Mouse (Mus musculus) fibroblast of lung, adult 2 months (primary cell): ENCODE results near the gene Sh2d1a.

Experiments used
- DNase-seq: peaks from one replicate; pipeline ENCODE4 v3.0.0-alpha.2; 2011; ENCODE audit warnings: low read depth

Sh2d1a gene

DNA sequence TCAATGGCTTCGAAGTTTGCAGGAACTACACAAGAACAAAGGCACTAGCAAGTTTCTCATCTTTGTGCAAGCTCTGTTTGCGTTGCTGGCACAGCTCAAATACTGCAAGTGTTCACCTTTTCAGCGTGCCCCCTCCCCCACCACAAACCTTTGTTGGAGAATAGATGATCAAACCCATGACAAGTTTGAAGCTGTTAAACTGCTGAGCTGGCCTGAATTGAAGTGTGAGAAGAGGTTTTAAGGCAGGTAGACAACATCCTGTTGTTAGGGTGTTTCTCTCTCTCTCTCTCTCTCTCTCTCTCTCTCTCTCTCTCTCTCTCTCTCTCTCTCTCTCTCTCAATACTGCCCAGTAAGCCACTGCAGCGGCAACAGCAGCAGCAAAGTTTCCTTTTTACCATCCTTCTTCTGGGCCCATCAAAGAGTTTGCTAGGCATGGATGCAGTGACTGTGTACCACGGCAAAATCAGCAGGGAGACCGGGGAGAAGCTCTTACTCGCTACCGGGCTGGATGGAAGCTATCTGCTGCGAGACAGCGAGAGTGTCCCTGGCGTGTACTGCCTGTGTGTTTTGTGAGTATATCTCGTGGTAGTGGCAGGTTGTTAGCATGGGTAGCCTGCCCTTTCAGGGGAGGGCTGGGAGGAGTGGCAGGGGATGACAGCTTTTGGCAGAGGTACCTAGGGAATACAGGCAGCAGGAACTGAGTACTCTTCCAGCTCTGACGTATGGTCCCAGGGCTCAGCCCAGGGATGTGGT lies at the start of gene Sh2d1a:
Sh2d1a (plus strand) TSS at position 163 of the 753 bp plus-strand sequence.
- no peak for DNase-seq

DNA sequence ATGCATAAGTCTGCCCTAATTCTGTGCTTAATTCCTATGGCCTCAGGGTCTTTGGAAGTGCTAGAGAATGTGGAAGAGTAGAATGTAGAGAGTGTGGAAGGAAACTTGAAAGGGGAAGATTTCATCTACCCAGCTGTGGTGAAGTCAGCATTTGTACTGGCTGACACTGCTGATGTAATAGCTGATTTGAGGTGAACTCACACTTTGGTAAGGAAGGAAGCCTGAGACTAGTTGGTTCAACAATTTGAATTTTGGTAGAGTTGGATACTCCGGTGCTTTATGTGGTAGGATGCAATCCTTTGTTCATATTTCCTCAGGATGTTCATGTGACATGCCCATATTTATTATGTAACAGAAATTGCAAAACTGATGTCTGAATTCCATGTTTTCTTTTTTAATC lies 49.3 kb upstream of the Sh2d1a start:
- DNase-seq: no peak

DNA sequence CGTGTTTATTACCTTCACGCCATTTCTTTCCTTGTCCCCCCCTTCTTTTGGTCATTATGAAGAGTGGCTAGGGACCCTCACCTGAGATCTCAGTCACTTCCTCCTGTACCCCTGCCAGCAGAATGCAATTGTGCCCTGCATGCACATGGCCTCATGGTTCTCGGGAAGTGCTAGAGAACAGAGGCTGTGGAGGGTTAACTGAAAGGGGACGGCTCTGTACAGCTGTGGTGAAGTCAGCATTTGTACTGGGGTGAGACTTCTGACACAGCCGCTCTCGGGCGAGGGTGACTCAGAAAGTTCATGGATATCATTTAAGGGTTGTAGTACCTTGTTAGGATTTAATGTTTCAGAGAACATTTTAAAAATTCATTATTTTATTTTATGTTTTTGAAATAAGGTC lies 47.7 kb upstream of the Sh2d1a start:
- no peak for DNase-seq

DNA sequence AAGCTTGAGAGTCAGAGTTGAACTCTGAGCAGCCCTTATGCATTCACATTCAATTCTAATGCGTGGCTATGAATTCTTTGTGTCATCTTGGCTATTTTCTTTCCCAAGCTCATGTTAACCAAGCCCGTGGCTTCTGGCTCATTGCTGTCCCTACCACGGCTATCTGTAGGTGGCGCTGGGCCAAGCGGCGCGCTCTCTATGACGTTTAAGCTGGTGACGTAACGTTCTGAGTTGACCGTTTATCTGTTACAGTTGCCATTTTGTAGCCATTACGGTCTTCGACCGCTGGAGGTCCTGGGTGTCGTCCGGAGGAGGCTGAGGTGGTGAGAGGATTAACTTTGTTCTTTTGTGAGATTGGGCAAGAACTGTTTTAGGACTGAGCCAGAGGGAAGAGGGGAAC lies 12.8 kb upstream of the Sh2d1a start, which contains the start of gene Tex13c2:
Tex13c2 (plus strand) TSS at position 246 of the 400 bp plus-strand sequence.
- DNase-seq: no peak

DNA sequence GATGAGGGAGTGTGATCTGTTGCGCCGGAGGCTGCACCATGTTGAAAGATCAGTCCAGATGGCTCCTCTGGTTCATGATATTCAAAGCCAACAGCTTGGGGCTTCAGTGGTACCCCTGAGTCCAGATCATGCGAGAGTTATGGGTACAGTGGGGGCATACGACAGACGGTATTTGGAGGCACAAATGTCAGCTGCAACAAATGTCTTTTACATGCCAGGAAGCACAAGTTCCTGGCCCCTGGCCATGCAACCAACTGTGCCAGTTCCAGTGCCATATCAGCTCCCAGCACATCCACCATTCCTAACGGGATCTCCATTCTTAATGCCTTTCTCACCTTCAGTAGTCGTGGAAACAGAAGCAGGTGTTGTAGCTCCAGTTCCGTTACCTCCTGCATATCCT lies 11.9 kb upstream of the Sh2d1a start:
- DNase-seq: no peak

DNA sequence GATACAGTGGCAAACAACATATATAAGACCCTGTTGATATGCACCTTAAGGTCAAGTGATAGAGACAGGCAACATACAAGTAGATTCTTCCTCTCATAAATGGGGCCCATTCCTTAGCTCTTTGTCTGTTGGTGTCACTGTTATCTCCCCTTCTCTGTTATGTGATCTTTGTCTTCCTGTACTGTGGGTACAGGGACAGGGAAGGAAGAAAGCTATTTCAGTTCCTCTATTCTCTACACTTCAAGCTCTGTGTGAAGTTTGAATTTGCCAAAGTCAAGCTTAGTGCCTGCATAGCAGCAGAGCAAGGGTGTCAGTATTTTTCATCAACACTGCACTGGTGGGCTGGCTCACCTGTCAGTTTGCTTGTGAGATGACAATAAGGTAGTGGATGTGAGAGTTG lies 1.7 kb upstream of the Sh2d1a start:
- no peak for DNase-seq

DNA sequence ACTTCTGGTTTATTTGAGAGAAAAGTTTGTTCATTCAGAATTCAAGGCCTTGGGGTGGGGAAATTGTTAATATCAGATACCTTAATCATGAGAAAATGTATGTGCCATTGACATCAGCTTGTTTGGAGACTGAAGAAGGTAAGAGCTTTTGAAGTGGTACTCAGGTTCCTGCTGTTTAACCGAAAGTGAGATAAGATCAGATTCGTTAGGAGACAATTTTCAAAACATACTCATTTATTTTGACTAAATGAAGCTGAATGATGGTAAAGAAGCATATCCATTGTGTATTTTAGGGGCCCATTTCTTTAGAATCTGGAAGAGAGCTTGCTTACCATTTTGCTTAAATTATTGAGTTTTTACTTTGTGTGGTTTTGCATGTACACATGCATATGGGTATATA lies 8.9 kb downstream of the Sh2d1a start:
- no peak for DNase-seq

DNA sequence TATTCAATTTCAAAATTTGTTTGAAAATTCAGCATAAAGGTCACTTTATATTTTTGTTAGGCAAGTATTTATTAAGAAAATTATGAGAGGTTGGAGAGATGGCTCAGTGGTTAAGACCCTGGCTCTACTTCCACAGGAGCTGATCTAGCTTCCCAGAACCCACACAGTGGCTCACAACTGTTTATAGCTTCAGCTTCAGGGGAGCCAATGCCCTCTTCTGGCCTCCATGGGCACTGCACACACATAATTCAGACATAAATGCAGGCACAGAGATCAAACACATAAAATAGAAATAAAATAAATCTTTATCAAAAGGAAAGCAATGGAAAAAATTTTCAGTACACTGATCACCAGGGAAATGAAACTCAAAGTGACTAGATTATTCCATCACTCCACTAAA lies 10.3 kb downstream of the Sh2d1a start:
- DNase-seq: no peak

DNA sequence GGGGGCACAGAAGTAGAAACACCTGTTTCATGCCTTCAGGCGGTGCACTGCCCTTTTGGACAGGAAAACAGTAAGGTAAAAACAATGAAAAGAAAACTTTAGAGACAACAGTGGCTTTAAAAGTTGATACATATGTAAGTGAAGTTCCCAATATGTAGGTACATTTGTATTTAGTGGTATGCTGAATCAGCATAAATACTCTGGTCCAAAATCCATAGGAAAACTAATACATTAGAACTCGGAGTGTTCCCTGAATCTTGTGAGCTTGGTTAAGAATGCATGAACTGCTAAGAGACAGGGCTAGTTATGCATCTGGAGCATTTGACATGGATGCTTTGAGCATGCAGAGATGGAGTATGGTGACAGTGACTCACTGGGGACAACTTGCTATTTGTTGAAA lies 20.6 kb downstream of the Sh2d1a start:
- no peak for DNase-seq

DNA sequence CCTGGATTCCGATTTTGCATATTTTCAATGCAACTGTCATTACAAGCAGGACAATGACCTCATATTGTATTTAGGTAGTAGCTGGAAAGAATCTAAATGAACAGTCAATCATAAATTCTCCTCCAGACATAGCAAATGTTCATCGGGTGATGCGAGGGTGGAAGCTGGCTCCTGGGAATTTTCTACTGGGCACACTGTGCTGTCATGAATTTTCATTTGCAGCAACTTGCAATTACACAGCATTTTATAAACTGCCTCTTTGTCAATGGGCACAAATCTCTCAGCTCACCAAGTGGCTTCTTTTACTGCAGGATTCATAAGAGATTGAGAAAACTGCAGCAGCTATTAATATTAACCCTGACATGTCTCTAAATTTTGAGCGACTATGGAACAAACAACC lies 28.4 kb downstream of the Sh2d1a start:
- DNase-seq: no peak

DNA sequence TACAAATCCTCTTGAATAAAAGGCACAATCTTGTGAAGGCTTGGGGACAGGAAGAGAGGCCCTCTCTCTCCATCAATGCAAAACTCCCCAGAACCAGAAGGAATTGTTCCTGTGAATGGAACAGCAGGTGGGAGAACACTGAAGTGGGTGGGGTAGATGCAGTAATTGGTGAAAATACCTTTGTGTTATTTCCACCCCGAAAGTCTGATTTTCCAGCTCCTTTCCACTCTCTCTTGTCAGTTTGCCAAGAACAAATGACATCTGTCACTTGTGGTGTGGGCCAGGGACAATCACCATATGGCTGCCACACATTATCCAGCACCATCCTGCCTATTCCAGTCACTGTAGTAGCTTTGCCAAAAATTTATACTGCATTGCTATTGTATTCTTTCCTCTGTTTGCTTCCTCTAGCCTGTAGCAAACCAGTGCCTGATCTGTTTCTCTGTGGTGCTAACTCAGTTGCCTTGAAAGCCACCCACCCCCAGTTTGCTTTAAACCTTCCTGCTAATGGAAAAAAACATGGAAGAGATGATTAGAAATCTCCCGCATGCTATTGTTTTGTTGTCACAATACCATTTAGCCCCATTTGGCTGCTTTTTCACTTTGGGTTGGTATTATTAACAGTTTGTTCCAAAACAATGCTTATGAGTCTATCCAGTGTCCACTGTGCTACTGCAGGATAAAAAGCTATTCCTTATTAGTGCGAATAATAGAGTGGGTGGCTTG lies 37.9 kb downstream of the Sh2d1a start:
- no peak for DNase-seq

DNA sequence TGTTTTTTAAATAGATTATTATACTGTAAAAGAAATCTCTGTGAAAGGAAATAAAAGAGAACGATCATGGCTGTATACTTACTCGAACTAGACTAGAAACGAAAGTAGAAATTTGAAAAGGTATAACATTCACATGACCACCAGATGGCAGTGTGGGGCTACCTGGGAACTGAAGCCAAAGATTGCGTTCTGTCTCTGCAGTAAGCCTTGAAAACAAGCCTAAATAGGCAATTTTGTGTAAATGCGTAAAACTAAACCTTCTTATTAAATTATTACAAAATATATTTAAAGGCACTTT lies 38.5 kb downstream of the Sh2d1a start:
- peak; percentile 37 for DNase-seq

DNA sequence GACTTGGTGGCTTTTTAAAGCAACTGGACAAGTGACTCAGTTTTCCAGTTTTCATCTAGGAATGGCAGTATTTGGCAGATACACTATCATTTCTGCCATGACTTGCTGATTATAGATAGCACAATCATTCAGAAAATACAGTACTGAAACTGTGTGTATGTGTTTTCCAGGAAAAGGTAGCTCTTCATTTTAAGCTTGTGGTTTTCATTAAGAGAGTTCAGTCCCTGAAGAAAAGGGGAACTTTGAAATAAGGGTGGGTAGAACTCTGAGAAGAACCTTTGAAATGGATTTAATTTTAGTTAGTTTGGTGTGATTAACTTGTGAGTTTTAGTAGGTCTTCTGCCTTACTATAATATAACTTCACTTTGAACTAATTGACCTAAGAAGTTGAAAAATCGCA lies 42.8 kb downstream of the Sh2d1a start:
- DNase-seq: no peak

DNA sequence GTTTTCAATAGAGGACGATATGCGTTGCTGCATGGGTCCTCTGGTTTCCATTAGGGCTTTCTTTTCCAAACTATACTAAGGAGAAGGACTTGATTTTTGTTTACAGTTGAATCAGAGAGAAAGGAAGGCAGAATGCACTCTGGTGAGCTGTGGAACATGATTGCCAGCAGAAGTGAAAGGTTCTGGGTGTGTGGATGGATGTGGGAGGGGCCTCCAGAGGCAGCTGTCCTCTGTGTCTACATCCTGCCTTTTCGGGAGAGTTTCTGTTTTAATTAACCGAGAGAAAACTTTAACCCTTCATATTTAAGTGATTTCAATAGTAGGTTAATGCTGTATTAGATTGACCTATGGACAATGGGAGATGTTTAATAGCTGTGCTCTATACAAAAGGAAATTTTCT lies 46.3 kb downstream of the Sh2d1a start:
- DNase-seq: no peak

DNA sequence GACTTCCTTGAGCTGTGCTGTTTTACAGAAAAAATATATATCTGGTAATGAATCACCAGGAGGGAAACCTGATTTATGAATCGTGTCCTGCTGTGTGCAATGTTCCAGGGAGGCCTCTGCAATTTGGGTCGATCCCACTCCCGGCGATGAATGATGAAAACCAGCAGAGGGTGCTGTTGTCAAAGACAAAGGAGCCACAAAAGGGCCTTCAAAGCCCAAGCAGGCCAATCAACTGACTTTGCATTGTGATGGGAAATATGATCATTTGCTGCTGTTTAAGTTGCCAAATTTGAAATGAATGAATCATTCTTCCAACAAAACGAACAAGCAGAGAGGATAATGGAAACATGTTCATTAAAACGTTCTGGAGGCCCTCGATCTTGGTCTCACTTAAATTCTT lies 55.0 kb downstream of the Sh2d1a start:
- peak; percentile 5 for DNase-seq

DNA sequence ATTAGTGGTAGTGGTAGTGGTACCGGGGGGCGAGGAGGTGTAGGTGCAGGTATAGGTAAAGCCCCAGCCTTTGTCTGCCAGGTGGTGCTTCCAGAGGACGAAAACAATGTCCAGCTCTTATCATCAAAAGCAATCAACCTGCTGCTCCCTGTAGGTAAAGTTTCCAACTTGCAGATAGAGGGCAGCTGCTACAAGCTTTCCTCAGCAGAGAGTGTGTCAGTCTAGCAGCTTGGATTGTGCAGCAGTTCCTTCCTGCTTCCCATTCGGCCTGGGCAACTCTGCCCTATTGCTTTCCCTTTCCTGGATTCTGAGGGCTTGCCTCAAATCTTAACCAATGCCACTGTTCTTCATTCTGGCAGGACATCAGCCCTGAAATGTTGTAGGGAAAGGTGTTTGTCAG lies 56.4 kb downstream of the Sh2d1a start:
- DNase-seq: no peak
